Mouse (Mus musculus) small intestine, adult 2 months (tissue): ENCODE data around the gene Ube2u. TPM values are rescaled to one million over a fixed set of nuclear protein-coding genes. Genes with fewer than 3 reads are reported as not detected.

Experiments
- H3K27ac ChIP-seq: fragments of 200-500 bp; 2 replicates; pipeline ENCODE4 v1.5.1; 2012; ENCODE audit warnings: low read depth, low read length, control low read depth, inconsistent platforms; ENCODE audit not compliant: insufficient read depth
- H3K27me3 ChIP-seq: fragments of 200-500 bp; 2 replicates; pipeline ENCODE4 v1.6.1; 2012; ENCODE audit warnings: mild to moderate bottlenecking, moderate library complexity, low read length, inconsistent platforms; ENCODE audit not compliant: control insufficient read depth, insufficient read depth
- H3K36me3 ChIP-seq: fragments of 200-500 bp; 2 replicates; pipeline ENCODE4 v1.6.1; 2012; ENCODE audit warnings: mild to moderate bottlenecking, low read length, control low read depth, inconsistent platforms; ENCODE audit not compliant: control insufficient read depth, insufficient read depth
- H3K4me1 ChIP-seq: fragments of 200-500 bp; 2 replicates; pipeline ENCODE4 v1.6.1; 2012; ENCODE audit warnings: low read length, inconsistent platforms, mixed read lengths; ENCODE audit not compliant: control insufficient read depth, insufficient read depth, insufficient read length
- H3K4me3 ChIP-seq: fragments of 200-500 bp; 2 replicates; pipeline ENCODE4 v1.5.1; 2012; ENCODE audit warnings: low read depth, mild to moderate bottlenecking, control low read depth, inconsistent platforms, low read length, moderate library complexity
- CTCF ChIP-seq: fragments of 200-500 bp; IDR thresholded peaks from 2 replicates; pipeline ENCODE4 v1.5.1; 2012; ENCODE audit warnings: low read depth, mild to moderate bottlenecking, control low read depth, inconsistent platforms, low read length, moderate library complexity, mixed read lengths; ENCODE audit not compliant: insufficient replicate concordance, insufficient read length; ENCODE audit errors: extremely low read depth
- POLR2A ChIP-seq: fragments of 200-500 bp; IDR thresholded peaks from 2 replicates; pipeline ENCODE4 v1.6.1; 2012; ENCODE audit warnings: low read depth, mild to moderate bottlenecking, control low read depth, inconsistent platforms, low read length, moderate library complexity
- WGBS: fragments of 180-500 bp; shearing (Covaris S2); methylation state at CpG from one replicate; pipeline ENCODE4 v1.1.7; 2018; 5-methylcytosine and 5-hydroxymethylcytosine counted together
- polyA plus RNA-seq: library from polyadenylated mRNA; depleted of rRNA; stranded (reverse); fragments of >200 nt; gene quantifications from 2 replicates; pipeline ENCODE4 v1.2.3, GENCODE M21; 2012; rRNA removed

Gene Ube2u
- polyA plus RNA-seq: not detected in 2 replicates

DNA sequence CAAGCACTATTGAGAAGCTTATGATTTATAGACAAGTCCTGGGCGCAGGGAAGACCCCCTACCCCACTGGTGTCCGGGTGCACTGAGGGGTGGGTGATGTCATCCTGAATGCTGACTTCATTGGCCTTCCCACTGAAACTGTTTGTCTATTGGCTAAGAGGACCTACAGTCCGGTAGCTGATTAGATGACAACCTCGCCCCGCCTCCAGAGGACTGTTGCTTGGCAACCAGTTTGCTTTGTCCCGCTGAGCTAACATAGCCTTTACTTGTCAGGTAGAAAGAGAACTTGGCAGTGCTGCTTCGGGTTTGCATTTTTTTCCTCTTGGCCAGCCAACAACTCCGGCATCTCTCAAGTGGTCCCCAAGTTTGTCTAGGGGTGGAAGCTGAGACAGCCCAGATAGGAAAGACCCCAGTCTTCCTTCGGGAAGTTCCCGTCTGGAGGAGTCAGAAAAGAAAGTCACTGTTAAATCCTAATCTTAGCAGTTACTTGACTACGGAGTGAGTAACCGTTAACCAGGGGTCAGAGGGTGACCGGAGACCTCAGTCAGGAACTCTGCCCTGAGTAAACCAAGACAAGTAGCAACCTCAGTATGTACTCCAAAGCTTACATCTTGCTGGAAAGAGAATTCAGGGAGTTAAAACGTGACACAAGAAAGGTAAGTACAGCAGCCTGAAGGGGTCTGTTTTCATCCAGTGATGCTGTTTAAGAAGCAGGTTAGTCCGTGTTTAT is at the start of gene Ube2u:
TSS of gene Ube2u (plus strand) at position 258 of the 730 bp plus-strand sequence.
- TF ChIP-seq CTCF (no peak), POLR2A (no peak)
- WGBS: 18% methylated on average over 15 of the region's 15 CpGs
- H3K27ac ChIP-seq: no peak within 1 kb of the TSS
- no peaks in the 10 kb centered on the region for H3K36me3 ChIP-seq
- H3K27me3 ChIP-seq: no peaks in the 10 kb centered on the region
- no peaks in the 10 kb centered on the region for H3K4me1 ChIP-seq
- H3K4me3 ChIP-seq: no peak within 1 kb of the TSS

DNA sequence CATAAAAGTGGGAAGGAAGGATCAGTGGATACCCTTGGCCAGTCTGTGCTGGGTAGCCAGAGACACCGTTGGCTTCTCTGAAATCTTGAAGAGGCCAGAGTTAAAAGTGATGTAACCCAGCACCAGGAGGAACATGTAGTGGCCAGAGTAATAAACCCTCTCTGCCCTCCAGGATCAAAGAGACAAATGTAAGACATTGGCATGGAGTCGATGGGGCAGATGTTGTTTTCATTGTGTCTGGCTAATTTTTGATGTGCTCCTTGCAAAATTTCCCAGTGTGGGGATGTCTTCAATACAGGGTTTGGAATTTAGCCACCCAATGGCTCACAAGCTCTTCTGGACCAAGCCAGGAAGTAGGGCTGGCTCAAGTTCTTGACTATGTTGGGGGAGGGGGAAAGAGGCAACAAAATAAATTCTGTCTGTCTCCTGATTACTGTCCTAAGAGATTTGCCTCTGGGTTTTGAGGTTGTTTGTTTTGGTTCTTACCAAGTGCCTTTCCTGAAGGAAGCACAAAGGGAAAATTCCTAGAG is 49.2 kb upstream of the Ube2u start:
- TF ChIP-seq CTCF (no peak), POLR2A (no peak)
- Histone ChIP-seq H3K36me3 (no peaks in the 10 kb centered on the region), H3K27ac (no peak overlapping the region), H3K4me1 (no peaks in the 10 kb centered on the region), H3K27me3 (no peaks in the 10 kb centered on the region), H3K4me3 (no peak overlapping the region)
- WGBS: 73% methylated on average over 2 of the region's 2 CpGs

GRCm38 (mm10) chr4:100435281-100436168 is 43.1 kb upstream of the Ube2u start:
- Histone ChIP-seq H3K4me3 (no peak overlapping the region), H3K4me1 (no peaks in the 10 kb centered on the region), H3K27me3 (no peaks in the 10 kb centered on the region), H3K27ac (no peak overlapping the region), H3K36me3 (no peaks in the 10 kb centered on the region)
- TF ChIP-seq POLR2A (no peak), CTCF (no peak)
- WGBS: 51% methylated on average over 8 of the region's 8 CpGs

DNA sequence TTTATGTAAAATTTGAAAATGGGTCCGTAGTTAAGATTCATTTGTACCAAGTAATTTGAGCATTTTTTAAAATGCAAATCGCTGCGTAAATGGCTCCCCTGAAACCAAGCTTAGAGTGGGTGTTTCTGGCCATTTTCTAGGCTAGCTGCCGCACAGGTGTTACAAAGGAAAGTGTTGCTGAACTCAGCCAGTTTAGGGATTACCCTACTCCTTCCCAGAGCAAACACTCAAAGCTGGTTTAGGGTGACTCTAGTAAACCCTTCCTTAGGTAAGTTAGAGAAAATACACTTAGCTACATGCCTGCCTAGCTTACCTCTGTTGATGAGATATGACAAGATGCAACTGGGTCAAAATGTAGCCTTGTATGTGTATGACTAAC is 42.5 kb upstream of the Ube2u start:
- no peaks in the 10 kb centered on the region for H3K36me3 ChIP-seq
- H3K4me1 ChIP-seq: no peaks in the 10 kb centered on the region
- H3K4me3 ChIP-seq: no peak overlapping the region
- no peaks in the 10 kb centered on the region for H3K27me3 ChIP-seq
- WGBS: 79% methylated on average over 4 of the region's 4 CpGs
- no peak overlapping the region for H3K27ac ChIP-seq
- no peak for TF ChIP-seq POLR2A
- TF ChIP-seq CTCF: no peak

DNA sequence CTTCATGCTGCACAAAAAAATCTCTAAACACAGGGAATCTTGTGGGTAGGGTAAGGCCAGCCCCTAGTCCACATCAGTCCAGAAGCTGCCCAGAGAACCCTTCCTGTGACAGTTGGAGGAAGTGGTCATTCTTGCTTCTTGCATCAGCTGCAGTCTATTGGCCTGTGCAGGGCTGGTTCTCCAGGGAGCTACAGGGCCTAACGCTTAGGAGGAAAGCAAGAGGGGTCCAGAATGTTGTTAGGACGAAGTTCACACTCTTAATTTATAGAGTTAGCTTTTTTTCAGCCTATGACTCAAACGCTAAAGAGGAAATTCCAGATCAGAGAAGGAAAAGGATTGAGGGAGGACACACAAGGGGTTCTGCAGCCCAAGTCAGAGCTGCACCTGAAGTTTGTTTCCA is 31.8 kb upstream of the Ube2u start:
- H3K36me3 ChIP-seq: no peaks in the 10 kb centered on the region
- no peak overlapping the region for H3K4me3 ChIP-seq
- no peak for TF ChIP-seq CTCF
- no peak for TF ChIP-seq POLR2A
- H3K27me3 ChIP-seq: no peaks in the 10 kb centered on the region
- H3K4me1 ChIP-seq: no peaks in the 10 kb centered on the region
- WGBS: 30% methylated on average over 3 of the region's 3 CpGs
- no peak overlapping the region for H3K27ac ChIP-seq

- no peak overlapping the region for H3K4me3 ChIP-seq
- no peak for TF ChIP-seq CTCF
- no peak for TF ChIP-seq POLR2A
- H3K36me3 ChIP-seq: no peaks in the 10 kb centered on the region
- no peaks in the 10 kb centered on the region for H3K27me3 ChIP-seq
- H3K27ac ChIP-seq: no peak overlapping the region
- WGBS: 60% methylated on average over 9 of the region's 9 CpGs
- no peaks in the 10 kb centered on the region for H3K4me1 ChIP-seq
These were observed 16.0 kb upstream of the Ube2u start for GRCm38 (mm10) chr4:100462493-100463120.
